Mouse (Mus musculus): Measurements from ENCODE around the gene Med9.

Med9 gene

GRCm38 (mm10) chr11:59948401-59948767 is 378 bp downstream of the Med9 start:
- peak; percentile 27 for DNase-seq

GRCm38 (mm10) chr11:59952892-59953291 is 4.9 kb downstream of the Med9 start:
- DNase-seq, result no peak

- DNase-seq, result no peak
Observed at GRCm38 (mm10) chr11:59956749-59957148, 8.7 kb downstream of the Med9 start.

GRCm38 (mm10) chr11:59959453-59959852 is 11.4 kb downstream of the Med9 start:
- no peak for DNase-seq

GRCm38 (mm10) chr11:59960476-59961337 is 12.7 kb downstream of the Med9 start:
- no peak for DNase-seq

GRCm38 (mm10) chr11:59961338-59961875 is 13.4 kb downstream of the Med9 start:
- DNase-seq, result no peak

- DNase-seq, result no peak
Observed at GRCm38 (mm10) chr11:59962590-59962989, 14.6 kb downstream of the Med9 start.

GRCm38 (mm10) chr11:59963364-59964162 is 15.6 kb downstream of the Med9 start:
- DNase-seq, result peak; percentile 29

GRCm38 (mm10) chr11:59964163-59964758 is 16.3 kb downstream of the Med9 start:
- peak; percentile 53 for DNase-seq

- peak; percentile 93 for DNase-seq
Observed at GRCm38 (mm10) chr11:59964818-59965217, 16.8 kb downstream of the Med9 start, which contains the start of gene Rasd1. Rasd1 (minus strand) TSS chr11:59964944.

GRCm38 (mm10) chr11:59965227-59966101 is 17.5 kb downstream of the Med9 start:
- DNase-seq, result peak; percentile 89

- no peak for DNase-seq
Observed at GRCm38 (mm10) chr11:59966102-59966483, 18.1 kb downstream of the Med9 start.

GRCm38 (mm10) chr11:59967765-59968164 is 19.8 kb downstream of the Med9 start:
- no peak for DNase-seq

- no peak for DNase-seq
Observed at GRCm38 (mm10) chr11:59970780-59971179, 22.8 kb downstream of the Med9 start.

GRCm38 (mm10) chr11:59971691-59972090 is 23.7 kb downstream of the Med9 start:
- DNase-seq, result no peak

- DNase-seq, result no peak
Observed at GRCm38 (mm10) chr11:59973389-59973788, 25.4 kb downstream of the Med9 start.

- no peak for DNase-seq
Observed at GRCm38 (mm10) chr11:59975241-59975640, 27.2 kb downstream of the Med9 start.

- DNase-seq, result peak; percentile 44
Observed at GRCm38 (mm10) chr11:59977831-59978230, 29.8 kb downstream of the Med9 start.

GRCm38 (mm10) chr11:59989406-59989805 is 41.4 kb downstream of the Med9 start:
- DNase-seq, result no peak

- no peak for DNase-seq
Observed at GRCm38 (mm10) chr11:59991365-59991764, 43.4 kb downstream of the Med9 start.

GRCm38 (mm10) chr11:59994318-59994717 is 46.3 kb downstream of the Med9 start:
- DNase-seq, result no peak
